ENCODE assay signal across 8 mouse cellular contexts in the genomic region with DNA sequence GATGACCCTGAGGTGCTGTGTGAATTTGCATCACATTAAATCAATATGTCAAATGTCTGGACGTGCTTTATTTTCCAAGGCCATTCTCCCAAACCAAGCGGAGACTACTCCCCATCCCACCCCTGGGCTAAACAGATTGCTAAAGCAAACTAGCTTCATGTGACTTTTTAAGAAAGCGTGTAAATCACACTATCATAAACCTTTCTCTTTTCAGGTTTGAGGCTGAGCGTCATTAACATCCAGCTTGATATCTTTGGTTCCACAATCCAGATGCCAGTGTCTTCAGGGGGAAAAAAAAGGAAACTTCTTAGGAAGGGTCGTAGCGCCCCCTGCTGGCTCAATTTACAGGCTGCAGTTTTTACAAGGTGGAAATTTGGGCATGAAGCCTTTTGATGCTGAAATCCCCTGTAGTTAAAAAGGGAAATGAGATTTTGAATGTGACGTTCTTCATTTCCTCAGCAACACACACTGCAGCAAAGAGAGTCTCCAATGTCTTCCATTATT.
DNase-seq lines count a peak whose midpoint lies in the region.

No protein-coding gene starts in this region.

- DNase-seq in urinary bladder, postnatal 25 days (ENCODE audit: low spot score) = peak; percentile 43
- no peak for DNase-seq in urinary bladder, postnatal 10 days (ENCODE audit: low spot score)
- DNase-seq in cerebellum, postnatal 25 days = peak; percentile 30 to 54
- DNase-seq in gastrocnemius, adult 8-10 months (ENCODE audit: low spot score in 2 of 2) = peak; percentile 26 to 33
- peak; percentile 80 for DNase-seq in kidney, postnatal 4 days
- peak; percentile 28 for DNase-seq in lung, postnatal 36 days
- peak; percentile 30 for DNase-seq in right cerebral cortex, postnatal 25 days
- no peak for DNase-seq in T-cell, adult 2 months (ENCODE audit: low spot score)

Comparison
In these comparisons a context has a peak if more than half of its experiments do, and no peak if none do; other contexts are left out.
1. DNase-seq: peak in urinary bladder, postnatal 25 days (single experiment), cerebellum, postnatal 25 days (2 of 2), gastrocnemius, adult 8-10 months (2 of 2), kidney, postnatal 4 days (2 of 2), lung, postnatal 36 days (single experiment) and right cerebral cortex, postnatal 25 days (single experiment); none in urinary bladder, postnatal 10 days (single experiment) and T-cell, adult 2 months (single experiment).